Mouse (Mus musculus) ES-Bruce4 (cell line): ENCODE results near the gene Ufl1. TPM values are rescaled to one million over a fixed set of nuclear protein-coding genes. Genes with fewer than 3 reads are reported as not detected.
"Not testable (repeated sequence)": the region's sequence is repeated elsewhere in the genome, so short reads cannot be mapped to it uniquely, and the experiment has no call there.

Source experiments
- H3K27ac ChIP-seq: 2 replicates; pipeline ENCODE4 v1.5.1; 2012; ENCODE audit warnings: low read length, inconsistent platforms; ENCODE audit not compliant: insufficient read depth
- H3K27me3 ChIP-seq: 2 replicates; pipeline ENCODE4 v1.6.1; 2012; ENCODE audit warnings: mild to moderate bottlenecking, low read length, inconsistent platforms; ENCODE audit not compliant: control insufficient read depth, poor library complexity, insufficient read depth, severe bottlenecking
- H3K36me3 ChIP-seq: 2 replicates; pipeline ENCODE4 v1.6.1; 2012; ENCODE audit warnings: inconsistent platforms, mild to moderate bottlenecking, low read length, moderate library complexity; ENCODE audit not compliant: control insufficient read depth, poor library complexity, insufficient read depth, severe bottlenecking
- H3K4me1 ChIP-seq: one replicate; pipeline ENCODE4 v1.8.1; 2011; ENCODE audit warnings: low read length; ENCODE audit not compliant: control insufficient read depth, insufficient read depth
- H3K4me3 ChIP-seq: 2 replicates; pipeline ENCODE4 v1.5.1; 2011; ENCODE audit warnings: low read depth, mild to moderate bottlenecking, low read length
- H3K9ac ChIP-seq: 2 replicates; pipeline ENCODE4 v1.6.1; 2012; ENCODE audit warnings: low read depth, mild to moderate bottlenecking, inconsistent platforms; ENCODE audit not compliant: poor library complexity, severe bottlenecking
- H3K9me3 ChIP-seq: replicated peaks from 2 replicates; pipeline ENCODE4 v1.6.1; 2012; ENCODE audit warnings: mild to moderate bottlenecking, low read length, inconsistent platforms; ENCODE audit not compliant: control insufficient read depth, poor library complexity, insufficient read depth, severe bottlenecking
- CTCF ChIP-seq: IDR thresholded peaks from one replicate; pipeline ENCODE4 v1.8.1; 2011; ENCODE audit warnings: low read depth, low read length
- EP300 ChIP-seq: IDR thresholded peaks from 2 replicates; pipeline ENCODE4 v1.6.1; 2011; ENCODE audit warnings: low read depth, low read length; ENCODE audit not compliant: insufficient read depth
- POLR2A ChIP-seq: IDR thresholded peaks from one replicate; pipeline ENCODE4 v1.8.1; 2011; ENCODE audit warnings: low read length; ENCODE audit not compliant: insufficient read depth
- polyA plus RNA-seq: library from polyadenylated mRNA; stranded (reverse); fragments of >200 nt; gene quantifications from 2 replicates; pipeline ENCODE4 v1.2.4, GENCODE M21; 2011; ENCODE audit warnings: low read depth; ENCODE audit not compliant: missing spikeins, insufficient read depth, insufficient read length

Gene Ufl1
- polyA plus RNA-seq, 1 experiment, result 49.2 TPM

DNA sequence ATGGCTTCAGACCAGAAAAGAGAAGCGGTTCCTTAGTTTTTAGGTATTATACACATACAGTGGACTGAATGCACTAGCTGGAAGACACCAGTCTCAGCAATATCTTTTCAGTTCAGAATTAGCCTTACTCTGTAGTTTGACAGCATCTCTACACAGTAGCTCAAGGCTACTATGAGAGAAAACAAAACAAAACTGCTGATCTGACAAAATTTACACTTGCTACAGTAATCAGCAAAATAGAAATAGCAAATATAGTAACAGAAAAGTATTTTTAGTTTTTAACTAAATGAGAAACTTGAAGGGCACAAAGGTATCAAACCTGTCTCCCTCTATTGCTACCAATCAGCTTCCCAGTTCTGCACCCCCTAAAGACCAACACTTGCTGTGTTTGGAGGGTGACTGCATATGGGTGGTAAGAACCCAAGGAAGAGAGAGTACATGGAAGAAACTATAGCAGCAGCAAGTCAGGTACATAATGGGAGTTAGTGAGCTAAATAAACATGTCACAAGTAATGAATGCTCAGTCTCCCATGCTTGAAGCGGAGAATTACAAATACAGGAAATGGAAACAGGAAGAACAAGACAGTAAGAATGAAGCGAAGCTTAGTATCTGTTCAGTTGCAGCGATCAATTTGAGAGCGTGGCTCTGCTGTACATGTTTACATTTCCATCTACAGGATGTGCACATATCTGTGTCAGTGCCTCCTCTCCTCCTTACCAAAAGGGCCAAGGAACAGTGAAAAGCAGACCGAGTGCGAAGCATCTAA lies 8.6 kb downstream of the Ufl1 start:
- H3K4me3 ChIP-seq, result no peak overlapping the region
- no peak overlapping the region for H3K27ac ChIP-seq
- H3K4me1 ChIP-seq, result no peaks in the 10 kb centered on the region
- H3K36me3 ChIP-seq, result peaks cover 34% of the 10 kb centered on the region
- H3K9me3 ChIP-seq, result peaks cover 2% of the 10 kb centered on the region; the same call in 1 of the 2 replicates
- H3K27me3 ChIP-seq, result no peaks in the 10 kb centered on the region
- TF ChIP-seq POLR2A (no peak), CTCF (no peak), EP300 (no peak)
- H3K9ac ChIP-seq, result no peak overlapping the region

DNA sequence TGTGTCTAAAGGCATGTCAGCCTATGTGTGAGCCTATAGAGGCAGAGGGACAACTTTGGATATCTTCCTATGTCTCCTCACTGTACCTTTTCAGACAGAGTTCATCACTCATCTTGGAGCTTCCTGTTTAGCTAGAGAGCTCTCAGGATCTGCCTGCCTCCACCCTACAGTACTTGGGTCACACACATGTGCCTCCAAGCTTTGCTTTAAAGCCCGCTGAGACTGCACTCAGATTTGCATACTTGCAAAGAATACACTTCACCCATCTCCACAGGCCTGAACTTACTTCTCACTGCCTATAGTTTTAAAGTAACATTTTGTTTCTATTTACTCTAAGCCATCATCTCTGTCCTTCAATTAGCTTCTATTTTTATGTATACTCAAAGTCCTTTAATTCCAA lies 9.7 kb downstream of the Ufl1 start:
- Histone ChIP-seq H3K36me3 (peaks cover 34% of the 10 kb centered on the region), H3K9me3 (no peaks in the 10 kb centered on the region), H3K4me1 (no peaks in the 10 kb centered on the region), H3K9ac (no peak overlapping the region), H3K27me3 (no peaks in the 10 kb centered on the region), H3K27ac (no peak overlapping the region), H3K4me3 (no peak overlapping the region)
- TF ChIP-seq CTCF (no peak), POLR2A (no peak), EP300 (no peak)

DNA sequence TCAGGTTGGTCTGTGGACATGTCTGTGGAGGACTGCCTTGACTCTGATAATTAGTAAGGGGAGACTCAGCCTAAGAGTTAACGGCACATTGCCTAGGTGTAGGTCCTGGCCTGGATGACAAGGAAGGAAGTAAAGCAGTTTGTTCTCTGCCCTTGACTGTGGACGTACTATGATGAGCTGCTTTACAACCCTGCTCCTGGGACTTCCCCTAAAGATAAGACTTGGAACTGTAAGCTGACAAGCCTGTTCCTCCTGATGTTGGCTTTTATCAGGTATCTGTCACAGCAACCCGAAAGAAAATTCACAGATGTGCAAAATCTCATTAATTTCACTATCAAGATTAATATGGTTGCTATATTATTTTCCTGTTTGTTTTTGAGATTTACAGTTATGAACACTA lies 14.5 kb downstream of the Ufl1 start:
- Histone ChIP-seq H3K4me3 (no peak overlapping the region), H3K36me3 (peaks cover 11% of the 10 kb centered on the region)

DNA sequence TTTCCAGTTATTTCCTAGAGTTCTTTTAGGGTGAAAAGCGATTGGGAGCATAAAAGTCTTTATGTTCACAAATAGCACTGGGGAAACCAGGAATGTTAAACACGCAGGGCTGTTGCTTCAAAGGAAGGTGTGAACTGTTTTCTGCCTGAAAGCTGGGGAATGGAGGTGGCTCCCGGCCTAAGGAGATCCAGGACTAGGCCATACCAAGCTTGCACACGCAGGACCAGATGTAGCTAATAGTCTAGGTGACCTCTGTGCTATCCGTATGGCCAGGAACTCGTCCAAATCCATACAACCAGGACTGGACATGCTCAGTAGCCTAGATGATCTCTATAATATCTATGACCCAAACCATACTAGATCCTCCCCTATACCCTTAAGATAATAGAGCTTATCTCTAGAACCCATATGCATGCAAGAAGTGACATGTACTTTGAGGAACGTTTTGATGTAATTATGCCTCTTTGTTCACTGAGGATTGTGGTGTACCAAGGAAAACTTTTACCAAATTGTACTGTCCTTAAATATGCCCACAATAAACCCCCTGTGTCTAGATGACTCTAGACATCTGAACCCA lies 23.7 kb downstream of the Ufl1 start:
- Histone ChIP-seq H3K27me3 (no peaks in the 10 kb centered on the region), H3K4me1 (no peaks in the 10 kb centered on the region), H3K27ac (no peak overlapping the region), H3K9ac (no peak overlapping the region), H3K9me3 (no peaks in the 10 kb centered on the region), H3K36me3 (peaks cover 10% of the 10 kb centered on the region), H3K4me3 (no peak overlapping the region)
- TF ChIP-seq POLR2A (no peak), CTCF (no peak), EP300 (no peak)

More for the DNA sequence above, 14.5 kb downstream of the Ufl1 start:
- Histone ChIP-seq H3K4me1 (no peaks in the 10 kb centered on the region), H3K9ac (no peak overlapping the region), H3K9me3 (no peaks in the 10 kb centered on the region), H3K27ac (no peak overlapping the region), H3K27me3 (no peaks in the 10 kb centered on the region)
- no peak for TF ChIP-seq EP300
- TF ChIP-seq CTCF, result no peak
- no peak for TF ChIP-seq POLR2A

DNA sequence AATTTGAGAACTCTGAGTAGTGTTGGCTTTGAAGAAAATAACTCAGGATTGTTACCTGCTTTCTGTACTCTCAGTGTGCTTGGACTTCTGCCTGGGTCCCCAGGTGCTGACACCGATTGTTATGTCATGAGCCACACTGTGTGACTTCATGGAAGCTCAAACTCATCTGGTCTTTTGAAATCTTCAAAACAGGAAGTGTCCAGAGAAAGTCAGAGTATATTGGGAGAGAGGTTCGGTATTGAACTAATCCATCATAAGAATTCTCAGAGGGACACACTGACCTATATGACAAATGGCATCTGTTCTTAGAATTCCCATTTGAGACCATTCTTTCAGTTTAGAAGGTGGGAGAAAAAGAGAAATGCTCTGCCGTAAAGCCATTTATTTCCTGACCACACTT lies 38.8 kb downstream of the Ufl1 start, which contains the start of gene Fhl5:
Fhl5 (minus strand) TSS at position 101 of the 400 bp plus-strand sequence.
- H3K36me3 ChIP-seq, result no peaks in the 10 kb centered on the region
- no peak within 1 kb of the TSS for H3K4me3 ChIP-seq
- no peak within 1 kb of the TSS for H3K9ac ChIP-seq
- TF ChIP-seq EP300 (no peak), POLR2A (no peak), CTCF (no peak)
- H3K27ac ChIP-seq, result no peak within 1 kb of the TSS
- H3K4me1 ChIP-seq, result no peaks in the 10 kb centered on the region
- H3K27me3 ChIP-seq, result no peaks in the 10 kb centered on the region
- no peaks in the 10 kb centered on the region for H3K9me3 ChIP-seq

DNA sequence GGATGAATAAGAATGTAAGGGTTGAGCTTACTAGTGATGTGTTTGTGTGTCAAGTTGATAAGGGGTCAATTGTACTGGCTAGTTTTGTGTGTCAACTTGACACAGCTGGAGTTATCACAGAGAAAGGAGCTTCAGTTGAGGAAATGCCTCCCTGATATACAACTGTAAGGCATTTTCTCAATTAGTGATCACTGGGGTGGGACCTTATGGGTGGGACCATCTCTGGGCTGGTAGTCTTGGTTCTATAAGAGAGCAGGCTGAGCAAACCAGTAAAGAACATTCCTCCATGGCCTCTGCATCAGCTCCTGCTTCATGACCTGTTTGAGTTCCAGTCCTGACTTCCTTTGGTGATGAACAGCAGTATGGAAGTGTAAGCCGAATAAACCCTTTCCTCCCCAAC lies 46.0 kb downstream of the Ufl1 start:
- H3K9me3 ChIP-seq, H3K4me1 ChIP-seq, H3K27me3 ChIP-seq, H3K4me3 ChIP-seq, H3K9ac ChIP-seq, H3K27ac ChIP-seq, H3K36me3 ChIP-seq: not testable (repeated sequence)

DNA sequence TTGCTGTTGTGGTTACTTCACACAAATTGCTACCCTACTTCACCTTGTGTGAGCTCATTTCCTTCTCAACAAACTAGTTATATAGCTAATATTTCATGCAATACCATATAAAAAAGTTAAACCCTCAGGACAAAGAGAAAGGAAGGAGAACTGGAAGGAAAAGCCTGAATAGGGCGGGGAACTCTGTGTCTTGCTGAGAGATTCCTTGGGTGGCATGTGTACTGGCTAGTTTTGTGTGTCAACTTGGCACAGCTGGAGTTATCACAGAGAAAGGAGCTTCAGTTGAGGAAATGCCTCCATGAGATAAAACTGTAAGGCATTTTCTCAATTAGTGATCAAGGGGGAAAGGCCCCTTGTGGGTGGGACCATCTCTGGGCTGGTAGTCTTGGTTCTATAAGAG lies 47.9 kb downstream of the Ufl1 start:
- H3K9ac ChIP-seq, H3K27ac ChIP-seq, H3K4me3 ChIP-seq, H3K27me3 ChIP-seq, H3K36me3 ChIP-seq, H3K9me3 ChIP-seq, H3K4me1 ChIP-seq: not testable (repeated sequence)
